Mouse (Mus musculus) MEL (cell line): Measurements from ENCODE around the gene Yif1a.

Experiments
- CTCF ChIP-seq, 3 experiments: IDR thresholded peaks in 2 of 3; conservative IDR thresholded peaks in 1 of 3; 2 replicates each; pipeline ENCODE4 v1.5.1; 2011 to 2012; ENCODE audit warnings: low read length in 3 of 3, low read depth in 2 of 3, mild to moderate bottlenecking in 2 of 3, improper control_type of control experiment in 1 of 3, inconsistent platforms in 1 of 3, mixed read lengths in 1 of 3, moderate library complexity in 1 of 3; ENCODE audit not compliant: control insufficient read depth in 1 of 3, insufficient read depth in 1 of 3, poor library complexity in 1 of 3, severe bottlenecking in 1 of 3
- E2F4 ChIP-seq: IDR thresholded peaks from 2 replicates; pipeline ENCODE4 v1.6.1; 2011; ENCODE audit warnings: low read depth, low read length, improper control_type of control experiment, borderline replicate concordance
- ELF1 ChIP-seq: IDR thresholded peaks from 2 replicates; pipeline ENCODE4 v1.6.1; 2014; ENCODE audit warnings: low read depth, mild to moderate bottlenecking, inconsistent platforms, low read length, improper control_type of control experiment, moderate library complexity
- EP300 ChIP-seq, 2 experiments: IDR thresholded peaks; 2 replicates each; pipeline ENCODE4 v1.6.1; 2011; ENCODE audit warnings: improper control_type of control experiment in 2 of 2, low read length in 2 of 2, low read depth in 1 of 2, mild to moderate bottlenecking in 1 of 2
- ETS1 ChIP-seq: IDR thresholded peaks from 2 replicates; pipeline ENCODE4 v1.6.1; 2012; ENCODE audit warnings: low read depth, mild to moderate bottlenecking, inconsistent platforms, low read length, improper control_type of control experiment, moderate library complexity
- GATA1 ChIP-seq: IDR thresholded peaks from 2 replicates; pipeline ENCODE4 v1.6.1; 2011; ENCODE audit warnings: low read depth, low read length, improper control_type of control experiment
- MAX ChIP-seq: IDR thresholded peaks from 2 replicates; pipeline ENCODE4 v1.6.1; 2011; ENCODE audit warnings: low read length, improper control_type of control experiment
- MXI1 ChIP-seq: IDR thresholded peaks from 2 replicates; pipeline ENCODE4 v1.6.1; 2011; ENCODE audit warnings: mild to moderate bottlenecking, low read depth, low read length, improper control_type of control experiment
- POLR2A ChIP-seq, 2 experiments: IDR thresholded peaks; 2 replicates each; pipeline ENCODE4 v1.6.1; 2011 to 2012; ENCODE audit warnings: low read length in 2 of 2, mild to moderate bottlenecking in 2 of 2, control low read depth in 1 of 2, improper control_type of control experiment in 1 of 2, low read depth in 1 of 2, moderate library complexity in 1 of 2; ENCODE audit not compliant: control insufficient read depth in 1 of 2, insufficient read depth in 1 of 2, poor library complexity in 1 of 2
- SIN3A ChIP-seq: IDR thresholded peaks from 2 replicates; pipeline ENCODE4 v1.6.1; 2012; ENCODE audit warnings: low read length, improper control_type of control experiment, inconsistent platforms
- ZC3H11A ChIP-seq: IDR thresholded peaks from 2 replicates; pipeline ENCODE4 v1.6.1; 2012; ENCODE audit warnings: low read depth, mild to moderate bottlenecking, inconsistent platforms, low read length, improper control_type of control experiment
- ZKSCAN1 ChIP-seq: IDR thresholded peaks from 2 replicates; pipeline ENCODE4 v1.6.1; 2012; ENCODE audit warnings: low read depth, mild to moderate bottlenecking, inconsistent platforms, low read length, improper control_type of control experiment, moderate library complexity
- ZNF384 ChIP-seq: IDR thresholded peaks from 2 replicates; pipeline ENCODE4 v1.6.1; 2012; ENCODE audit warnings: low read depth, mild to moderate bottlenecking, inconsistent platforms, low read length, improper control_type of control experiment

DNA sequence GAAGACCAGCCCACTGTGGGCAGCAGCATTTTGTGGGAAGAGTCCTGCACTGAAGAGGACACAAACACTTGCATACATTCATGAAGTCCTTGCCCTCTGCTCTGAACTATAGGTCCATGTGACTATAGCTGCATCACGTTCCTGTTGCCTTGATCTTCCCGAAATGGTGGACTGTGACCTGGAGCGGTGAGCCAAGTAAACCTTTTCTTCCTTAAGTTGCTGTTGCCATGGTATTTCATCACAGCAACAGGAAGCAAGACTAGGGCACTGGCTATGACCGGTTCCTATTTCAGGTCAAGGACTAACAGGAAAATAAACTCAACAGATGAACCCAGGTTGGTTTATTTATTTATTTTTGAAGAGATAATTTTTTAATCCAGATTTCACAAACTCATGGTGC lies 42.9 kb downstream of the Yif1a start:
- TF ChIP-seq ETS1 (no peak), ZNF384 (no peak), CTCF (IDR thresholded peaks at IDR 0.05 in 2 of 3, conservative IDR thresholded peaks at IDR 0.05 in 1 of 3; ENCODE audit: control insufficient read depth in 1 of 3, insufficient read depth in 1 of 3, low read depth in 2 of 3, low read length in 3 of 3, poor library complexity in 1 of 3, severe bottlenecking in 1 of 3) (no peak), MXI1 (no peak), ZC3H11A (no peak), SIN3A (no peak), ZKSCAN1 (no peak), POLR2A (IDR thresholded peaks at IDR 0.05; ENCODE audit: control insufficient read depth in 1 of 2, insufficient read depth in 1 of 2, low read depth in 1 of 2, low read length in 2 of 2, poor library complexity in 1 of 2) (no peak), GATA1 (no peak), ELF1 (no peak), MAX (no peak), EP300 (IDR thresholded peaks at IDR 0.05; ENCODE audit: low read depth in 1 of 2, low read length in 2 of 2) (no peak), E2F4 (no peak)
